Mouse (Mus musculus): ENCODE measurements around the gene Tnfrsf12a. TPM values are rescaled to one million over a fixed set of nuclear protein-coding genes. Genes with fewer than 3 reads are reported as not detected.

The Tnfrsf12a gene
- polyA plus RNA-seq, 1 experiment from 2014 or later = 119 TPM

DNA sequence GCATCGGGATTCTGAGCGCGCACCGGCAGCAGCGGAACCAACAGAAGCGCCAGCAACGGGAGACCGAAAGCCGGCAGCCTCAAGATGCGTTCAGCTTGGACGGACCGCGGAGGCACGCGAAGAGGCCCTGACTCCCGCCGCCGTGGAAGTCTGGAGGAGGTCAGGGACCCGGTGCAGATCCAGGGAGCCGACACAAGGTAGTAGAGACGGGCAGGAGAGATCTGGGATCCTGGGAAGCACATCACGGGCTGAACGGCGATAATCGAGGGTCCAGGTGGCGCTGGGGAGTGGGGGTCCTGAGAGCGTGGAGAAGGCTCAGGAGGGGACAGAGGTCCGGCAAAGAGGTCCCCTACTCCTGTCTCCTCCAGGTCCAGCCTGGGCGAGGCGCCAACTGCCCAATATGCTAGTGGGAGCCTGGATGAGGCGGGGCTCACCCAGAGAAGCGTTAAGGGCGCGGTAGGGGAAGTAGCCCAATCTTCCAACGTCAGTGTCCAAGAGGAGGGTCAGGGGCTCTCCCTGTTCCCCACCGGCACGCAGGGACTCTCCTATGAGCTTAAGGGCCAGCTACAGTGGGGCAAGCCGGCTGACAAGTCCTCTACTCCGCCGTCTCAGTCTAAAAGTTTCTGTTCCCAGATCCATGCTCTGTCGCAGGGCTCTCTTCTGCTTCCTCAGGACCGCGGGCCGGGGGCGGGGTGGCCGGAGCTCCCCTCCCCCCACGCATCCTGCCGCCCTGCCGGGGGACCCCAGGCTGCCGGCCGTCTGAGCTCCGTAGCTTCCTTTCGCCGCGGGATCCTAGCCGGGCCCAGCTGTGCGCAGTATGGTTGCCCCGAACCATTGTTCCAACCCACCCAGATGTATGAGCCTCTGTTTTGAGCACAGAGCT is 32.4 kb downstream of the Tnfrsf12a start, which contains the start of gene Mmp25:
Gene Mmp25, minus strand, starts transcription at position 665 of the 883 bp plus-strand sequence.
- peaks cover 20% of the 10 kb centered on the region for H3K27me3 ChIP-seq (replicated peaks)
- peak within 1 kb of the TSS; percentile 54 for H3K4me3 ChIP-seq
- WGBS = under 1% methylated on average over 58 of the region's 58 CpGs
- peak within 1 kb of the TSS; percentile 92 for H3K4me2 ChIP-seq
- peaks cover 13% of the 10 kb centered on the region for H3K9me3 ChIP-seq (replicated peaks)
- ATAC-seq (ENCODE audit: insufficient number of reproducible peaks, low FRiP score) = peak; percentile 47
- peak within 1 kb of the TSS; percentile 61 for H3K9ac ChIP-seq
- 0 out of 2 replicates have a peak, but pooled peaks cover 8% of the 10 kb centered on the region for H3K4me1 ChIP-seq (replicated peaks)
- no peak within 1 kb of the TSS for H3K27ac ChIP-seq (ENCODE audit: poor library complexity, severe bottlenecking)
- no peaks in the 10 kb centered on the region for H3K36me3 ChIP-seq

DNA sequence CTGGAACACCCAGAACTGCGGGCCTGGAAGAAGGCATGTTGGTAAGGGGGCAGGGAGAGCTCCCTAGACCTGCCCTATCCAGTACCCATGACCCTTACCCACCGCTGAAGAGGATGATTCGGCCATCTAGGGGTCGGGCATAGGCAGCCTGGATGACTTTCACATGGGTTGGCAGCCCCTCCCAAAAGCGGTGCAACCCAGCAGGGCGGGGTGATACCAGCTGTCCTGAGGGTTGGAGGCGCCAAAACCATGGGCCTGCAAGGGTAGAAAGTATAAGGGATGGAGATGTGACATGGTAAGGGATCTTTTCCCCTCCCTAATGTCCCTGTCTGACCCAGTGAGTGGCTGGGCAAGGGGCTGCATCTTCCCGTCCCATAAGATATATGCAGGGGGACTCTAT is 46.0 kb downstream of the Tnfrsf12a start:
- Histone ChIP-seq H3K36me3 (no peaks in the 10 kb centered on the region), H3K4me1 (replicated peaks) (peaks cover 5% of the 10 kb centered on the region; the same call in 1 of the 2 replicates), H3K4me2 (no peak overlapping the region), H3K9me3 (replicated peaks) (no peaks in the 10 kb centered on the region), H3K27ac (ENCODE audit: poor library complexity, severe bottlenecking) (no peak overlapping the region), H3K9ac (no peak overlapping the region), H3K27me3 (replicated peaks) (peaks cover 37% of the 10 kb centered on the region), H3K4me3 (no peak overlapping the region)
- WGBS = 62% methylated on average over 8 of the region's 8 CpGs
- no peak for ATAC-seq (ENCODE audit: insufficient number of reproducible peaks, low FRiP score)

DNA sequence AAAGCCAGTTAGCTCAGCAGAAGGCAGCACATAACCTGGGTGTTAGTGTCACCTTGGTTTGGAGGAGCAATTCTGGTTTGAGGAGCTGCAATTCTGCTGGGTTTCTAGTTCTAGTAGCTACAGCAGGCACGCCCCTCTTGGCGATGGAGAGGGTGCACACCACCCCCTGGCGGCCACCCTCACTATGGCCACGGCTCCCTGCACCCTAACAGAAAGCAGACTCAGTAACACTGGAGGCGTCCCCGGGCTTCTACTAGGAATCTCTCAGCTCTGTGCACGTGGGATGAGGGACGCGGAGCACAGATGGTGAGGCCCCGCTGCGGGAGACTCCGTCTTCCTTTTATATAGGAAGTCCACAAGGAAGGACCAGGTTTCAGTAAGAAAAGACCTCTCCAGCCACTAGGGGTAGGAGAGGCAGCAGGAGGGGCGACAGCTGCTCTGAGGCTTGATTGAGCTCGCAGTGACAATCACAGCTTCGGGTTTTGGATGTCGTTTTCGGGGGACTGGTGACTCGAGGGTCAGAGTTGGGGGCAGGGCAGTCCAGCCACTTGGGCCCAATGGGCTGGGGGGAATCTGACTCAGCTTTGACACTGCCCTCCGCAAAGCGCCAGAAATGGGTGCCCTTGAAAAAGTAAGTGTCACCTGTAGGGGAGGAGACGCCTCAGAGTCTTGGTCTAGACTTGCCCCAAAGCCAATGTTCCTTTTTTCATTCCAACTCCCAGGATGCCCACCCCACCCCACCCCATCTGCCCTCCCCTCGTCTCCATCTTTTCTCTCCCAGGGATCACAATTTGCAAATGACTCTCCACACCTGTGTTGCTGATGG is 46.9 kb downstream of the Tnfrsf12a start:
- WGBS = 15% methylated on average over 22 of the region's 22 CpGs
- Histone ChIP-seq H3K27ac (ENCODE audit: poor library complexity, severe bottlenecking) (no peak overlapping the region), H3K9ac (peak overlapping the region; percentile 17; the same call in 1 of the 2 replicates), H3K4me2 (peak overlapping the region; percentile 54), H3K36me3 (no peaks in the 10 kb centered on the region), H3K27me3 (replicated peaks) (peaks cover 29% of the 10 kb centered on the region), H3K9me3 (replicated peaks) (no peaks in the 10 kb centered on the region), H3K4me3 (peak overlapping the region; percentile 8), H3K4me1 (replicated peaks) (peaks cover 5% of the 10 kb centered on the region; the same call in 1 of the 2 replicates)
- ATAC-seq (ENCODE audit: insufficient number of reproducible peaks, low FRiP score) = peak; percentile 69

DNA sequence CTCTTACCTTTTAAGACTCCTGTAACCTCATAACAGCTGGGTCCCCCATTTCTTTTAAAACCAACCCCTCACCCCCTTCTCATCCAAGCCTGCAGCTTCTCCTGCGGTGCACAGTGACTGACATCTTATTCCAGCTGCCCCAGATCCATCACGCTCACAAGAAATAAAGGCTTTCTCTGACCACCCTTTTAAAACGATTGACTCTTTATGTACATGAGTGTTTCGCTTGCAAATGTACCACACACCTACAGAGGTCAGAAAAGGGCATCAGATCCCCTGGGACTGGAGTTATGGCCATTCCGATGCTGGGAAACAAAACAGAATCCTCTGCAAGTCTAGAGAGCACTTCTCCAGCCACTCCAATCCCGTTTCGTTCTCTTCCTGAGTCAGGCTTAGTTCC is 49.5 kb downstream of the Tnfrsf12a start:
- H3K9me3 ChIP-seq (replicated peaks) = no peaks in the 10 kb centered on the region
- no peak overlapping the region for H3K27ac ChIP-seq (ENCODE audit: poor library complexity, severe bottlenecking)
- H3K27me3 ChIP-seq (replicated peaks) = peaks cover 29% of the 10 kb centered on the region
- H3K4me2 ChIP-seq = no peak overlapping the region
- no peaks in the 10 kb centered on the region for H3K36me3 ChIP-seq
- no peak for ATAC-seq (ENCODE audit: insufficient number of reproducible peaks, low FRiP score)
- 29% methylated on average over 7 of the region's 7 CpGs for WGBS
- no peak overlapping the region for H3K9ac ChIP-seq
- peaks cover 5% of the 10 kb centered on the region; the same call in 1 of the 2 replicates for H3K4me1 ChIP-seq (replicated peaks)
- H3K4me3 ChIP-seq = no peak overlapping the region

Other genes with a start within 250 kb of the Tnfrsf12a start
- gene Vmn2r117, start 197.8 kb downstream of the Tnfrsf12a start, polyA plus RNA-seq (2016; fragmentation: Nextera tagmentation; extraction: Ambion mirVana) = not detected in 2 replicates
- gene Zfp213, start 113.2 kb downstream of the Tnfrsf12a start, polyA plus RNA-seq (2016; fragmentation: Nextera tagmentation; extraction: Ambion mirVana) = 14.1 and 16.9 TPM in 2 replicates
- gene Zfp13, start 78.0 kb downstream of the Tnfrsf12a start, polyA plus RNA-seq (2016; fragmentation: Nextera tagmentation; extraction: Ambion mirVana) = 9.1 and 10.7 TPM in 2 replicates
- gene Zscan10, start 76.6 kb downstream of the Tnfrsf12a start, polyA plus RNA-seq (2016; fragmentation: Nextera tagmentation; extraction: Ambion mirVana) = not detected in 2 replicates
- 0.42 and 0.75 TPM in 2 replicates for gene Mmp25, start 32.2 kb downstream of the Tnfrsf12a start, polyA plus RNA-seq (2016; fragmentation: Nextera tagmentation; extraction: Ambion mirVana)
- 0.36 TPM in 1 of 2 replicates, not detected in the other for gene Bicdl2, start 17.0 kb downstream of the Tnfrsf12a start, polyA plus RNA-seq (2016; fragmentation: Nextera tagmentation; extraction: Ambion mirVana)
- 334 and 337 TPM in 2 replicates for gene Hcfc1r1, start 3.9 kb downstream of the Tnfrsf12a start, polyA plus RNA-seq (2016; fragmentation: Nextera tagmentation; extraction: Ambion mirVana)
- 35.8 and 39.1 TPM in 2 replicates for gene Thoc6, start 3.6 kb downstream of the Tnfrsf12a start, polyA plus RNA-seq (2016; fragmentation: Nextera tagmentation; extraction: Ambion mirVana)
- 2.2 and 3.1 TPM in 2 replicates for gene Cldn6, start 1.8 kb upstream of the Tnfrsf12a start, polyA plus RNA-seq (2016; fragmentation: Nextera tagmentation; extraction: Ambion mirVana)
- not detected in 2 replicates for gene Cldn9, start 6.6 kb upstream of the Tnfrsf12a start, polyA plus RNA-seq (2016; fragmentation: Nextera tagmentation; extraction: Ambion mirVana)
- gene 1520401A03Rik, start 45.3 kb upstream of the Tnfrsf12a start, polyA plus RNA-seq (2016; fragmentation: Nextera tagmentation; extraction: Ambion mirVana) = 0.18 TPM in 1 of 2 replicates, not detected in the other
- 32.4 and 32.7 TPM in 2 replicates for gene Pkmyt1, start 48.9 kb upstream of the Tnfrsf12a start, polyA plus RNA-seq (2016; fragmentation: Nextera tagmentation; extraction: Ambion mirVana)
- 10.3 and 11.2 TPM in 2 replicates for gene Paqr4, start 63.4 kb upstream of the Tnfrsf12a start, polyA plus RNA-seq (2016; fragmentation: Nextera tagmentation; extraction: Ambion mirVana)
- gene Kremen2, start 68.4 kb upstream of the Tnfrsf12a start, polyA plus RNA-seq (2016; fragmentation: Nextera tagmentation; extraction: Ambion mirVana) = 0.17 and 0.33 TPM in 2 replicates
- gene Flywch1, start 94.1 kb upstream of the Tnfrsf12a start, polyA plus RNA-seq (2016; fragmentation: Nextera tagmentation; extraction: Ambion mirVana) = 64.1 and 67.5 TPM in 2 replicates
- 6.9 and 7.3 TPM in 2 replicates for gene Flywch2, start 108.6 kb upstream of the Tnfrsf12a start, polyA plus RNA-seq (2016; fragmentation: Nextera tagmentation; extraction: Ambion mirVana)
- gene Srrm2, start 113.1 kb upstream of the Tnfrsf12a start, polyA plus RNA-seq (2016; fragmentation: Nextera tagmentation; extraction: Ambion mirVana) = 399 TPM in 2 replicates
- gene Elob, start 151.7 kb upstream of the Tnfrsf12a start, polyA plus RNA-seq (2016; fragmentation: Nextera tagmentation; extraction: Ambion mirVana) = 878 and 903 TPM in 2 replicates
- gene Prss33, start 158.6 kb upstream of the Tnfrsf12a start, polyA plus RNA-seq (2016; fragmentation: Nextera tagmentation; extraction: Ambion mirVana) = not detected in 2 replicates
- not detected in 2 replicates for gene Prss32, start 166.4 kb upstream of the Tnfrsf12a start, polyA plus RNA-seq (2016; fragmentation: Nextera tagmentation; extraction: Ambion mirVana)
- gene Prss41, start 166.7 kb upstream of the Tnfrsf12a start, polyA plus RNA-seq (2016; fragmentation: Nextera tagmentation; extraction: Ambion mirVana) = 0.36 TPM in 1 of 2 replicates, not detected in the other
- gene Prss21, start 190.6 kb upstream of the Tnfrsf12a start, polyA plus RNA-seq (2016; fragmentation: Nextera tagmentation; extraction: Ambion mirVana) = not detected in 2 replicates
- not detected in 2 replicates for gene Dcpp1, start 203.4 kb upstream of the Tnfrsf12a start, polyA plus RNA-seq (2016; fragmentation: Nextera tagmentation; extraction: Ambion mirVana)
- not detected in 2 replicates for gene Dcpp2, start 203.4 kb upstream of the Tnfrsf12a start, polyA plus RNA-seq (2016; fragmentation: Nextera tagmentation; extraction: Ambion mirVana)
- gene Dcpp3, start 240.0 kb upstream of the Tnfrsf12a start, polyA plus RNA-seq (2016; fragmentation: Nextera tagmentation; extraction: Ambion mirVana) = not detected in 2 replicates